Mouse (Mus musculus): ENCODE measurements around the gene Tapt1.
"Not testable (repeated sequence)": the region's sequence is repeated elsewhere in the genome, so short reads cannot be mapped to it uniquely, and the experiment has no call there.

Tapt1 gene

DNA sequence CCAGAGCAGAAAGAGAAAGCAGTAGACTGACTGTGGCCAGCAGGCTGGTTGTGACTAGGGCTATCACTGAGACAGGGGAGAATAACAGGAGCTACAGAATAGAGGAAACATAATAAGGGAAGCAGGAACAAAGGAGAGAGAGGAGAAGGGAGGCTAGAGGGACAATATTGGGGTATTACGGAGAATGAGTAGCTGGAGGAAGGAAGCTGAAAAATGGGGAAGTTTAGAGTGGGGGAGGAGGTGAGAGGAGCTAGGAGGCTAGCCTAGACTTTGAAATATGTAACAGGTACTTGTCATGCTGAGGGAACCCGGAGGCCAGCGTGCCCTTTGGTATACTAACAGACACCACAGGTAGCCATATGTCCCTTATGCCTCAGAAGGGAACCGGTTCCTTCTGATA, 98.9 kb downstream of the Tapt1 start:
- DNase-seq (ENCODE audit: low read depth, low spot score), result no peak

DNA sequence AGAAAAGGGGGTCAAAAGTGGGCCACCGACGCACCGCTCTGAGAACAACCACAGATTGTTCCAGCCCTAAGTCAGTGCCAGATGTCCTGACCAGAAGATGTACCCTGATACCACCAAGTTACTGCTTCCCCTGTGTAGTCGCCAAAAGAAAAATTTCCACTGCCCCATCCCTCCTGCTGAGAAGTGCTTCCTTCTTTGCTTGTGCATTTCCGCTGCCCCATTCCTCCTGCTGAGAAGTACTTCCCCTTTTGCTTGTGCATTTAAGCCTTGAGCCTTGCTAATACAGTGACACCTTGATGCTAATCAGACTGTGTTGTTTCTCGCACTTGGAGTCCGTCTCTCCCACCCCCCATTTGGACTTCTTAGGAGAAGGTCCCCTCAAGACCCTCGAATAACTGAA, 99.9 kb downstream of the Tapt1 start:
- DNase-seq (ENCODE audit: low read depth, low spot score), result not testable (repeated sequence)

All from CD4-positive, CD25-positive, alpha-beta regulatory T cell, adult 2 months (primary cell).